ENCODE assay signal across 22 mouse cellular contexts in genomic region chr1:126405543-126405942, GRCm38 (mm10).
DNase-seq lines count a peak whose midpoint lies in the region; ATAC-seq lines count a peak whose summit lies in the region.
"Had no signal": no experiment of that assay in that cellular context is flagged by ENCODE, and none has a peak within 500 bp of the region (broad histone marks: within the 10 kb centered on the region; RNA-seq: fewer than 3 reads in every experiment).

No protein-coding gene starts in this region.

- peak; percentile 77 for ATAC-seq in frontal cortex, adult (ENCODE audit: low TSS enrichment)
- ATAC-seq in megakaryocyte, adult 5-6 weeks (ENCODE audit: poor library complexity, severe bottlenecking), result no peak
- ATAC-seq: activated CD4-positive, CD25-positive, alpha-beta regulatory T cell, adult 4 months; CD4-positive, CD25-positive, alpha-beta regulatory T cell, adult 4 months; forebrain, embryonic 14.5 days; Patski had no signal

- DNase-seq in frontal cortex, postnatal 36 days (ENCODE audit: low spot score in 2 of 2), result no peak
- peak; percentile 61 for DNase-seq in heart, adult 11 months
- DNase-seq in heart, postnatal 4 days, result no peak
- DNase-seq in right cerebral cortex, adult 2 months (ENCODE audit: low spot score in 2 of 2), result peak; percentile 7 to 27
- no peak for DNase-seq in right cerebral cortex, postnatal 25 days
- DNase-seq: adrenal gland, adult 8-10 months; adrenal gland, postnatal 14 days; adrenal gland, postnatal 36 days; B cell, adult 2 months; cerebellum, adult 11 months; cerebellum, adult 18-20 months; cerebellum, adult 8-10 months; cerebellum, adult 9-11 months; cerebellum, postnatal 14 days; cerebellum, postnatal 36 days; embryo, embryonic 11 days had no signal

Comparison
In these comparisons a context has a peak if more than half of its experiments do, and no peak if none do; other contexts are left out.
1. DNase-seq: peak in heart, adult 11 months (single experiment) and right cerebral cortex, adult 2 months (2 of 2); none in frontal cortex, postnatal 36 days (0 of 2), heart, postnatal 4 days (single experiment) and right cerebral cortex, postnatal 25 days (single experiment).